Mouse (Mus musculus): ENCODE data around the gene Dmbt1.
"Not testable (repeated sequence)": the region's sequence is repeated elsewhere in the genome, so short reads cannot be mapped to it uniquely, and the experiment has no call there.

The Dmbt1 gene

GRCm38 (mm10) chr7:131049829-131050228 lies 18.0 kb downstream of the Dmbt1 start:
- not testable (repeated sequence) for DNase-seq (ENCODE audit: low spot score)

GRCm38 (mm10) chr7:131054808-131055370 lies 23.0 kb downstream of the Dmbt1 start:
- DNase-seq (ENCODE audit: low spot score): peak; percentile 21

GRCm38 (mm10) chr7:131057918-131058317 lies 26.1 kb downstream of the Dmbt1 start:
- DNase-seq (ENCODE audit: low spot score): not testable (repeated sequence)

GRCm38 (mm10) chr7:131059808-131060207 lies 28.0 kb downstream of the Dmbt1 start:
- DNase-seq (ENCODE audit: low spot score): peak; percentile 15

- no peak for DNase-seq (ENCODE audit: low spot score)
These were observed 30.7 kb downstream of the Dmbt1 start for GRCm38 (mm10) chr7:131062541-131062940.

GRCm38 (mm10) chr7:131068191-131068590 lies 36.3 kb downstream of the Dmbt1 start:
- peak; percentile 9 for DNase-seq (ENCODE audit: low spot score)

GRCm38 (mm10) chr7:131073476-131073875 lies 41.6 kb downstream of the Dmbt1 start:
- not testable (repeated sequence) for DNase-seq (ENCODE audit: low spot score)

GRCm38 (mm10) chr7:131074098-131074497 lies 42.2 kb downstream of the Dmbt1 start:
- DNase-seq (ENCODE audit: low spot score): not testable (repeated sequence)

GRCm38 (mm10) chr7:131075956-131076355 lies 44.1 kb downstream of the Dmbt1 start:
- DNase-seq (ENCODE audit: low spot score): peak; percentile 35

- not testable (repeated sequence) for DNase-seq (ENCODE audit: low spot score)
These were observed 50.5 kb downstream of the Dmbt1 start for GRCm38 (mm10) chr7:131082403-131082802.

GRCm38 (mm10) chr7:131112486-131112885 lies 80.6 kb downstream of the Dmbt1 start:
- DNase-seq (ENCODE audit: low spot score): peak; percentile 68

- no peak for DNase-seq (ENCODE audit: low spot score)
These were observed 81.8 kb downstream of the Dmbt1 start for GRCm38 (mm10) chr7:131113676-131114075.

- DNase-seq (ENCODE audit: low spot score): no peak
These were observed 82.6 kb downstream of the Dmbt1 start for GRCm38 (mm10) chr7:131114434-131114833.

- DNase-seq (ENCODE audit: low spot score): no peak
These were observed 90.5 kb downstream of the Dmbt1 start for GRCm38 (mm10) chr7:131122210-131122807.

GRCm38 (mm10) chr7:131130021-131130420 lies 98.2 kb downstream of the Dmbt1 start:
- DNase-seq (ENCODE audit: low spot score): peak; percentile 30

GRCm38 (mm10) chr7:131133181-131133580 lies 101.3 kb downstream of the Dmbt1 start:
- no peak for DNase-seq (ENCODE audit: low spot score)

GRCm38 (mm10) chr7:131146214-131146613 lies 114.4 kb downstream of the Dmbt1 start, which contains the start of gene 4933402N03Rik:
TSS of gene 4933402N03Rik (minus strand) at chr7:131146314.
- DNase-seq (ENCODE audit: low spot score): no peak

- no peak for DNase-seq (ENCODE audit: low spot score)
These were observed 118.3 kb downstream of the Dmbt1 start for GRCm38 (mm10) chr7:131150179-131150578.

GRCm38 (mm10) chr7:131153044-131153443 lies 121.2 kb downstream of the Dmbt1 start:
- no peak for DNase-seq (ENCODE audit: low spot score)

- DNase-seq (ENCODE audit: low spot score): no peak
These were observed 130.4 kb downstream of the Dmbt1 start for GRCm38 (mm10) chr7:131162251-131162650.

- DNase-seq (ENCODE audit: low spot score): no peak
These were observed 135.9 kb downstream of the Dmbt1 start for GRCm38 (mm10) chr7:131167771-131168170.

- no peak for DNase-seq (ENCODE audit: low spot score)
These were observed 137.2 kb downstream of the Dmbt1 start for GRCm38 (mm10) chr7:131169099-131169498.
